Mouse (Mus musculus) forebrain, embryonic 15.5 days (tissue): ENCODE results near the gene Ccdc47. TPM values are rescaled to one million over a fixed set of nuclear protein-coding genes. Genes with fewer than 3 reads are reported as not detected.
"Not testable (repeated sequence)": the region's sequence is repeated elsewhere in the genome, so short reads cannot be mapped to it uniquely, and the experiment has no call there.

Experiments
- ATAC-seq: fragments of 200-750 bp; cut with Nextera tagmentation; replicated peaks from 2 replicates; pipeline ENCODE4 v1.8.0; 2017; ENCODE audit warnings: mild to moderate bottlenecking, moderate TSS enrichment, moderate library complexity
- H3K27ac ChIP-seq: fragments of 300-500 bp; sonication (generic); replicated peaks from 2 replicates; pipeline ENCODE4 v1.5.1; 2015; ENCODE audit warnings: mild to moderate bottlenecking, inconsistent platforms
- H3K27me3 ChIP-seq: fragments of 300-500 bp; sonication (generic); 2 replicates; pipeline ENCODE4 v1.6.1; 2015; ENCODE audit warnings: inconsistent platforms
- H3K36me3 ChIP-seq: fragments of 300-500 bp; sonication (generic); 2 replicates; pipeline ENCODE4 v1.6.1; 2015; ENCODE audit warnings: mild to moderate bottlenecking, inconsistent platforms
- H3K4me1 ChIP-seq: fragments of 300-500 bp; sonication (generic); 2 replicates; pipeline ENCODE4 v1.6.1; 2015; ENCODE audit warnings: inconsistent platforms
- H3K4me2 ChIP-seq: fragments of 300-500 bp; sonication (generic); replicated peaks from 2 replicates; pipeline ENCODE4 v1.6.1; 2015; ENCODE audit warnings: mild to moderate bottlenecking, inconsistent platforms
- H3K4me3 ChIP-seq: fragments of 300-500 bp; sonication (generic); 2 replicates; pipeline ENCODE4 v1.5.1; 2015; ENCODE audit warnings: mild to moderate bottlenecking, inconsistent platforms
- H3K9ac ChIP-seq: fragments of 300-500 bp; sonication (generic); replicated peaks from 2 replicates; pipeline ENCODE4 v1.6.1; 2015; ENCODE audit warnings: mild to moderate bottlenecking, inconsistent platforms
- H3K9me3 ChIP-seq: fragments of 300-500 bp; sonication (generic); 2 replicates; pipeline ENCODE4 v1.6.1; 2016; ENCODE audit warnings: inconsistent platforms
- WGBS: fragments of 180-500 bp; shearing (Covaris S2); methylation state at CpG from one replicate; pipeline ENCODE4 v1.1.7; 2015; ENCODE audit warnings: mixed read lengths; 5-methylcytosine and 5-hydroxymethylcytosine counted together
- polyA plus RNA-seq: library from polyadenylated mRNA; unstranded; fragments of >200 nt; fragmentation: Nextera tagmentation; extraction: Ambion mirVana; gene quantifications from 2 replicates; pipeline ENCODE4 v1.2.1, GENCODE M21; 2015

Ccdc47 gene
- polyA plus RNA-seq, 1 experiment from 2014 or later: 97.6 TPM

DNA sequence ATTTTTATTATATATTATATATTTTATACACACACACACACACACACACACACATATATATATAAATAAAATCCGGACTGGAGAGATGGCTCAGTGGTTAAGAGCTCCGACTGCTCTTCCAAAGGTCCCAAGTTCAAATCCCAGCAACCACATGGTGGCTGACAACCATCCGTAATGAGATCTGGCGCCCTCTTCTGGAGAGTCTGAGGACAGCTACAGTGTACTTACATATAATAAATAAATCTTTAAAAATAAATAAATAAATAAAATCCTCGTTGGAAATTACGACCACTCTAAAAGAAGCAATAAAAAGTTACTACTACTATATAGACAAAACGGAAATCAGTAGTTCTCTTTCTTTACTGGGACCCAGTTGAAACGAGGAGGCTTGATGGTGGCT lies 17.8 kb upstream of the Ccdc47 start:
- H3K27ac ChIP-seq, H3K9me3 ChIP-seq, ATAC-seq, H3K9ac ChIP-seq, H3K4me2 ChIP-seq, H3K27me3 ChIP-seq, H3K4me1 ChIP-seq, H3K4me3 ChIP-seq: not testable (repeated sequence)
- WGBS: 81% methylated on average over 8 of the region's 8 CpGs
- peaks cover 77% of the 10 kb centered on the region for H3K36me3 ChIP-seq

- no peak overlapping the region for H3K9ac ChIP-seq
- H3K4me1 ChIP-seq: peaks cover 32% of the 10 kb centered on the region
- no peak overlapping the region for H3K4me2 ChIP-seq
- H3K27me3 ChIP-seq: no peaks in the 10 kb centered on the region
- WGBS: 98% methylated on average over 3 of the region's 3 CpGs
- H3K4me3 ChIP-seq: no peak overlapping the region
- ATAC-seq: no peak
- no peaks in the 10 kb centered on the region for H3K9me3 ChIP-seq
- H3K27ac ChIP-seq: no peak overlapping the region
- peaks cover 12% of the 10 kb centered on the region for H3K36me3 ChIP-seq
Measured at GRCm38 (mm10) chr11:106220603-106221002, 4.5 kb upstream of the Ccdc47 start.

GRCm38 (mm10) chr11:106216730-106217490 lies 766 bp upstream of the Ccdc47 start, which contains the start of gene Ddx42:
TSS of gene Ddx42 (plus strand) at chr11:106216926.
- under 1% methylated on average over 70 of the region's 70 CpGs for WGBS
- Histone ChIP-seq H3K27me3 (no peaks in the 10 kb centered on the region), H3K4me3 (peak within 1 kb of the TSS; percentile 78), H3K9ac (peak within 1 kb of the TSS; percentile 96), H3K4me2 (peak within 1 kb of the TSS; percentile 64), H3K4me1 (peaks cover 43% of the 10 kb centered on the region), H3K27ac (peak within 1 kb of the TSS; percentile 98), H3K9me3 (no peaks in the 10 kb centered on the region), H3K36me3 (peaks cover 11% of the 10 kb centered on the region)
- peak; percentile 96 for ATAC-seq

GRCm38 (mm10) chr11:106215450-106215859 lies 689 bp downstream of the Ccdc47 start:
- H3K4me3 ChIP-seq: peak overlapping the region; percentile 78
- H3K27me3 ChIP-seq: no peaks in the 10 kb centered on the region
- H3K9me3 ChIP-seq: no peaks in the 10 kb centered on the region
- H3K4me1 ChIP-seq: peaks cover 43% of the 10 kb centered on the region
- peaks cover 23% of the 10 kb centered on the region for H3K36me3 ChIP-seq
- H3K4me2 ChIP-seq: peak overlapping the region; percentile 64
- H3K9ac ChIP-seq: peak overlapping the region; percentile 84
- H3K27ac ChIP-seq: peak overlapping the region; percentile 98
- WGBS: 29% methylated on average over 7 of the region's 7 CpGs
- ATAC-seq: no peak

- 85% methylated on average over 5 of the region's 5 CpGs for WGBS
- Histone ChIP-seq H3K4me1 (peaks cover 38% of the 10 kb centered on the region), H3K4me2 (peak overlapping the region; percentile 64), H3K27ac (no peak overlapping the region), H3K27me3 (no peaks in the 10 kb centered on the region), H3K36me3 (peaks cover 29% of the 10 kb centered on the region), H3K9me3 (no peaks in the 10 kb centered on the region), H3K4me3 (peak overlapping the region; percentile 78; the same call in 1 of the 2 replicates), H3K9ac (no peak overlapping the region)
- ATAC-seq: no peak
Measured at GRCm38 (mm10) chr11:106214856-106215255, 1.3 kb downstream of the Ccdc47 start.

DNA sequence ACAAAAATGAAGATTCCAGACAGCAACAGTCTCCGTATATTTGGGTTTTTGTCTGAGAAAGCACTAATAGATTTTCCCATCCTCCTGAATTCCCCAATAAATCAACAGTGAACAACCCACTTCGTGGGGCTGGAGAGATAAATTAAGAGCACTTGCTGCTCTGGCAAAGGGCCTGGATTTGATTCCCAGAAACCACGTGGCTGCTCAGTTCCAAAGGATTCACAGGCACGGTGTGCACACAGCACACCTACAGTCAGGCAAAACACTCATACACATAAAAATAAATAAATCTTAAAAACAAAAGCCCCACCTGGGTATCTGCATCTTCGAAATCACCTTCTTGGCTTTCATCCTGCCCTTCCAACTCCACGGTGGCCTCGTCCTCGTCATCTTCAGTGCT lies 3.4 kb downstream of the Ccdc47 start:
- ATAC-seq: no peak
- Histone ChIP-seq H3K27me3 (no peaks in the 10 kb centered on the region), H3K9ac (no peak overlapping the region), H3K36me3 (peaks cover 47% of the 10 kb centered on the region), H3K9me3 (no peaks in the 10 kb centered on the region), H3K4me1 (peaks cover 19% of the 10 kb centered on the region), H3K27ac (no peak overlapping the region), H3K4me2 (no peak overlapping the region), H3K4me3 (no peak overlapping the region)
- WGBS: 94% methylated on average over 8 of the region's 8 CpGs

DNA sequence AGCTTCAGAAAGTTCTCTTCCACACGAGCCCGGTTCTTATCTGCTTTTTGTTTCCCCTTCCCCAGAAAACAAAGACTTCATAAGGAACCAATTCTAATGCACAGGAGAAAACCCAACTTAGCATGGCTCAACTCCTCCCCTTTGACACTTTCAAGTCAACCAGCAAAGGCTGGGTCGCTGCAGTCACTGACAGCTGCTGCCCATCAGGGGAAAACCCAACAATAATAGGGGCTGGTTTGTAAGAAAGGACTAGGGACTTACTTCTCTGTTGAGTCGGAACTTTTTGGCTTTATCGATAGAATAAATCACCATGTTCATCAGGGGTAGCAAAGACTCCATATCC lies 14.1 kb downstream of the Ccdc47 start, which contains the start of gene Strada:
TSS of gene Strada (minus strand) at position 46 of the 343 bp plus-strand sequence.
- ATAC-seq: no peak
- H3K27me3 ChIP-seq: no peaks in the 10 kb centered on the region
- H3K36me3 ChIP-seq: peaks cover 89% of the 10 kb centered on the region
- H3K9me3 ChIP-seq: no peaks in the 10 kb centered on the region
- H3K9ac ChIP-seq: no peak within 1 kb of the TSS
- H3K27ac ChIP-seq: no peak within 1 kb of the TSS
- no peaks in the 10 kb centered on the region for H3K4me1 ChIP-seq
- no peak within 1 kb of the TSS for H3K4me3 ChIP-seq
- 90% methylated on average over 5 of the region's 5 CpGs for WGBS
- H3K4me2 ChIP-seq: no peak within 1 kb of the TSS

DNA sequence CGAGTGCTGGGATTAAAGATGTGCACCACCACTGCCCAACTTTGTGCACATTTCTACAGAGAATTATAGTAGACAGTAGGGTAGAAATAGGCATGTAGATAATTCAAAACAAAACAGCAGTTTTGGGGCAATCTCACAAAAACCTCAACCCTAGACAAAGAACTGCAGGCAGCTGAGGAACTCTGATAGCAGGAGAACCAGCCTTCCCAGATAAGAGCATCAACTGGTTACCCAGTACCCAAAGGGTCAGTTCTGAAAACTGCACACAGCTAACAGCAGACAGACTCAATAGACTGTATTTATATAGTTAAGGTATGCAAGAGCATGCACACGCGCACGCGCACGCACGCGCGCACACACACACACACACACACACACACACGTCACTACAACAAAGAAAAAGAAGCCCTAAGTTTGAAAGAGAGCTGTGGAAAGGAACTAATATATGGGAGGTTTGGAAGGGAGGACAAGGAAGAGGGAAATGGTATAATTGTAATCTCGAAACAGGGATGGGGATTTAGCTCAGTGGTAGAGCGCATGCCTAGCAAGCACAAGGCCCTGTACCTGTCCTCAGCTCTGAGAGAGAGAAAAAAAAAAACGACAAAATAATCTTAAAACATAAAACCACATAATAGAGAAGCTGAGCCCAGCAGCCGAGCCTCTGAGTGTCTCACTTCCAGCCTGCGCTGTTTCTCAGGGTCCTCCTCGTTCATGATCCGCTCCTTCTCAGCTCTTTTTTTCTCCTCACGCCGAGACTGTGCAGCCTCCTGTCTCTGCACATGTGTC lies 14.6 kb downstream of the Ccdc47 start:
- 94% methylated on average over 19 of the region's 19 CpGs for WGBS
- Histone ChIP-seq H3K4me2 (no peak overlapping the region), H3K36me3 (peaks cover 86% of the 10 kb centered on the region), H3K27me3 (no peaks in the 10 kb centered on the region), H3K4me1 (no peaks in the 10 kb centered on the region), H3K4me3 (no peak overlapping the region), H3K9ac (no peak overlapping the region), H3K9me3 (no peaks in the 10 kb centered on the region), H3K27ac (no peak overlapping the region)
- ATAC-seq: no peak

GRCm38 (mm10) chr11:106200756-106201155 lies 15.4 kb downstream of the Ccdc47 start:
- Histone ChIP-seq H3K27ac (no peak overlapping the region), H3K9ac (no peak overlapping the region), H3K4me1 (no peaks in the 10 kb centered on the region), H3K4me3 (no peak overlapping the region), H3K27me3 (no peaks in the 10 kb centered on the region), H3K36me3 (peaks cover 83% of the 10 kb centered on the region), H3K9me3 (no peaks in the 10 kb centered on the region), H3K4me2 (no peak overlapping the region)
- WGBS: 83% methylated on average over 6 of the region's 6 CpGs
- ATAC-seq: no peak

GRCm38 (mm10) chr11:106199997-106200396 lies 16.1 kb downstream of the Ccdc47 start:
- not testable (repeated sequence) for H3K4me3 ChIP-seq, H3K4me2 ChIP-seq, H3K9me3 ChIP-seq, H3K4me1 ChIP-seq, H3K9ac ChIP-seq, H3K27ac ChIP-seq, H3K27me3 ChIP-seq, ATAC-seq
- peaks cover 76% of the 10 kb centered on the region for H3K36me3 ChIP-seq
- WGBS: 97% methylated on average over 7 of the region's 7 CpGs

GRCm38 (mm10) chr11:106198277-106198676 lies 17.9 kb downstream of the Ccdc47 start:
- H3K27ac ChIP-seq: no peak overlapping the region
- H3K4me2 ChIP-seq: no peak overlapping the region
- ATAC-seq: no peak
- H3K4me3 ChIP-seq: no peak overlapping the region
- 92% methylated on average over 4 of the region's 4 CpGs for WGBS
- H3K4me1 ChIP-seq: peaks cover 4% of the 10 kb centered on the region
- no peaks in the 10 kb centered on the region for H3K9me3 ChIP-seq
- H3K27me3 ChIP-seq: no peaks in the 10 kb centered on the region
- peaks cover 61% of the 10 kb centered on the region for H3K36me3 ChIP-seq
- H3K9ac ChIP-seq: no peak overlapping the region

GRCm38 (mm10) chr11:106195341-106195740 lies 20.8 kb downstream of the Ccdc47 start:
- H3K36me3 ChIP-seq: peaks cover 34% of the 10 kb centered on the region
- H3K4me2 ChIP-seq: no peak overlapping the region
- H3K27me3 ChIP-seq: no peaks in the 10 kb centered on the region
- no peaks in the 10 kb centered on the region for H3K9me3 ChIP-seq
- H3K27ac ChIP-seq: no peak overlapping the region
- H3K4me1 ChIP-seq: peaks cover 13% of the 10 kb centered on the region
- no peak overlapping the region for H3K9ac ChIP-seq
- ATAC-seq: no peak
- H3K4me3 ChIP-seq: no peak overlapping the region
